Mouse (Mus musculus) layer of hippocampus, adult 8-10 months (tissue): ENCODE measurements at regions not wholly inside any gene's neighbourhood (a gene's known extent, or its start where the extent isn't known, plus 50 kb on each side); places are given as distances from the start of the nearest gene placed in this dataset.

Experiments used
- DNase-seq, 2 experiments: peaks; one replicate each; pipeline ENCODE4 v3.0.0; 2022; ENCODE audit warnings: low spot score in 2 of 2

DNA sequence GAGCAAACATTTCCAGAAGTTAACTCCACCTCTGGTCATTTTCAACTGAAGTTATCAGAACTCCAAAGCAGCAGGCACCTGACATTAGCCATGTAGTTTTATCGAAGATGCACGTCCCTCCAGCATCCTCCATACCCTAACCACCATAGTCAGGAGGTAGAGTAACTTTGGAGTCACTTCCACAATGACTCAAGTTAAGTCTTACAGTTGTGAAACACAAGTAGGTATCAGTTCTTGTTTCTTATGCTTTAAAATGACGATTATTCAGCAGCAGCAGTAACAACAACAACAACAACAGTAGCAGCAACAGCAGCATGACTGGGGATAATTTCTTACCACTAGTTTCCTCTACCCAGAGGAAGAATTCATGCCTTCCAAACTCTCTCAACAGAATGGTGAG lies 51.3 kb upstream of the Tank start:
- no peak for DNase-seq

DNA sequence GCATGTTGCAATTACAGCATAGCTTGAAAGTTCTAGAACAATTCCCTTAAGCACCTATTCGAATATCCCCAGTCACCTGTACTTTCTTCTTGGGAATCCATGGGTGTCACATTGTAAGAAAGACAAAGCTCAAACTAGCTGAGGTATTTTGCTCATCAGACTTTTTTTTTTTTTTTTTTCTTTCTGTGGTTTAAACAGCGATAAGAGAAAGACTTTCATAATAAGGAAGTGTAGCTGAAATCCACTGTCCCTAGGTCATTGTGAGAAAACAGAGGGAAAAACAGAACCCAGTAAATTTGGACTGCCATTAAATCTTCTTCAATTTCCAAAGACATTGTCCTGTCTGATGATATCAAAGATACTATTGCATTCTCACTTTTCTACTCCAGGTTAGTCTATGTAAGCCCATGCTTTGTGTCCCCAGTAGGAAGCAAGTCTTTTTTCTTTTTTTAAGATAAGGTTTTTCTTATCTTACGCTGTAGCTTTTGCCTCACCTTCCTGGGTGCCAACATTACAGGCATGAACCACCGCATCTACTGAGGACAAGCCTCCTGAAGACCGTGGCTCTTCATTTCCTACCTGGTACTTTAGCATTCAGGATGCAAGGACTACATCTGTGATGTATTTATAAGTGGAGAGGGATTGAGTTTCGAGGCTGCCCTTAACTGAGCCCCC lies 54.2 kb upstream of the Tank start:
- DNase-seq: no peak

DNA sequence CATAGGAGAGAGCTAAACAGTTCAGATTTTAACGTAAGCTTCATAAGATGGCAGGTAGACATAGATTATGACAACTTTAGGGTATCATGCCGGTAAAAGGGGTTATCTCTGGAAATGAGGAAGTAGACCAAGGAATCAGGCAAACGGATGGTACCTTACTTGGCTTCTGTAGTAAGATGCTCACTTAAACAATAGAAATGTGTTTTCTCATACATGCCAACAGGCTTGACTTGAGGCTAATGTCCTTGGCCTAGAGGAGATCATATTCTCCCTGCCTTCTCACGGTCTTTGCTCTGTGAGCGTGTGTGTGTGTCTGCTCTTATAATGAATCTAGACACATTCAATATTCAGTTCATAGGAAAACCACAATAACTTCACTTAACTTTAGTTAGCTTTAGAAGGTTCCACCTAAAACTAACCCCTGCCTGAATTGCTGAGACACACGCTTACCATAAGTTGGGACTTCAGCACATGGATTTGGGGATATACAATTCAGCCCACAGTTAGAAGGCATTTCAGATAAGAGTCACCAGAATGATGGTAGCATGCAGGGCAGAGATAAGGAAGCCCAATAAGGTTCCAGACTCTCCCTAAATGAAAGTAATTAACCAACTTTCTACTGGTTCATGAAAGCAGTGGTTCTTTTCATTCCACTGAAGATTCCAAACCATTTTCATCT lies 63.8 kb upstream of the Tank start:
- DNase-seq: no peak

DNA sequence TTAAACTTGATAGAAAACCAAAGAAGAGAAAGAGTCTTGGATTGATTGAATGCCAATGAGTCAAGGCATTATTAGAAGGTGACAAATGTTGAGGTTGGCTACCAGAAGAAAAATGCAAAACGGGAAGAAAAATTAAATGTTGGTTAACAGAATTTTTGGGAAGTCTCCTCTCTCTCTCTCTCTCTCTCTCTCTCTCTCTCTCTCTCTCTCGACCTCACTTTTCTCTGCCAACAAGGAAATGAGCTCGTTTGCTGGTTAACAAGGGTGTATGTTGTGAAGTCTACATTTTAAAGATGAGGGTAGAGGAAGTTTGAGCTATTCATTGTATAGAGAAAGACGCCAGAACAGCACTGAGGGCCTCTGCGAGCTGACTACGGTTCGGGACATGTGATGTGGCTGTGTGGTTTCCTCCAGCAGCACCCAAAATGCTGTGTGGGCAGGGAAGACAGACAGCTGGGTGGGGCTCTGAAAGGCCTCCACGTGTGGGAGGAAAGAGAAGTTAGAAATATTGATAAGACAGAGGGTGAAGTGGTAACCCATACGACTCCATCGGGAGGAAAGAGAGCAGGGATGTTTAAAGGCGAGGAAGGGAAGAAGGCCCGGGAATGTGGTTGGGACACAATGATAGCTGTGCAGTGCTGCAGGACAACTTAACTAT lies 64.5 kb upstream of the Tank start:
- no peak for DNase-seq

DNA sequence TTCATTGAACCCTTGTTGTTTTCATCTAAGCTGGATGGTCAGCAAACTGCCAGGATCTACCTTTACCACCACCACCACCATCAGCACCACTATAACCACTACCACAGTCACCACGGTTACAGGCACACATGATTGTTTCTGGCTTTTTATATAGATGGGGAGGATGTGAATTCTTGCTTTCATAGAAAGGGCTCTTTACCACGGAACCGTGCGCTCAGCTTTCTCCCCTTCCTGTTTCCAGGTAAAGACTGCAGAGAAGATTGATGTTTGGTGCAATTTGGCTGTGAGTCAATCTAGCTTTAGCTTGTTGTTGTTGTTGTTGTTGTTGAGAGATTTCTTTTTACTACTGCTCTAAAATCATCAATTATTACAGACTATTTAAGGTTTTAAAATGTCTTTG lies 74.8 kb upstream of the Tank start:
- no peak for DNase-seq

DNA sequence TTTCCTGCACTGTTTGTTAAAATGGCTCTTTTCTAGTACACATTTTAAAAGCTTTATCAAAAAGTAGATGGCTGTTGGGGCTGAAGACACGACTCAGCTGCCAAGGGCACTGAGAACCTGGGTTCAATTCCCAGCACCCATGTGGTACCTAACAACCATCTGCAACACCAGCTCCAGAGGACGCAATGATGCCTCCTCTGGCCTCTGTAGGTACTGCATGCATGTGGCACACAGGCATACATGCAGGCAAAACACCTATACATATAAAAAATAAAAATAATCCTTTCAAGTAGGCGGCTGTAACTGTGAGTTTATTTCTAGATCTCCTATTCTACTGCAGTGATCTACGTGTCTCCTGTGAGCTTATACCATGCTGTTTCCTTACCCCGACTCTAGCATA lies 76.5 kb upstream of the Tank start:
- no peak for DNase-seq

DNA sequence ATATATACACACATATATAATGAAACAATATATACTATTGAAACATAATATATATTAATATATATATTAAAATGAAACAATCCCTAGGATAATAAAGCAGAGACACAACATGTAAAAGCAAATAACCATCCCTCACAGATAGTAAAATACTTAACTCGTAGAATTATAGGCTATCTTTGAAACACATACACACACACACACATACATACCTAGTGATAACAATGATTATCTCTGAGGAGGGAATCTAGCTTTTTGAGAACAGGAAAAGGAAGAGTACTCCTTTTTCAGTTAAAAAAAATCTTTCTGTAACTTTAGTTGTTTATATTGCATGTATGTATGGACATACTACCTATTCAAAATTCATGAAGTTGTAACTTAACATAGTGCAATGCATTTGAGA lies 79.1 kb upstream of the Tank start:
- DNase-seq: no peak

DNA sequence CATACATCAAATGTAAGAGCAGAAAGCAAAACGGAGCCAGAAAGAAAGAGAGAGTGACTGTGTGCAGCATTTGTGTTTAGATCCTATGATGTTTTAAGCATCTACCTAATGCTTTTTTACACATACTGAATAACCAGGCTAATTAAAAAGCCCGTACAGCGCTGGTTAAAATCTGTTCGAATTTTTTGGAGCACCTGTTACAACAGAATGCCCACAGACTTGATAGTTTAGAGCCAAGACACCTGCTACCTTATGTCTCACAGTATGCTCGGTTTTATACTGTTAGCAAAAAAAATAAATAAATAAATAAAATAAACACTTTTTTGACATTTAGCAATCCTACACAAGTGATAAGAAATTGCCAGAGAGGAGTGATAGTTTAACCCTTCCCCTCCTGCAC lies 80.5 kb upstream of the Tank start:
- peak in 1 of 2 experiments; percentile 25 for DNase-seq

DNA sequence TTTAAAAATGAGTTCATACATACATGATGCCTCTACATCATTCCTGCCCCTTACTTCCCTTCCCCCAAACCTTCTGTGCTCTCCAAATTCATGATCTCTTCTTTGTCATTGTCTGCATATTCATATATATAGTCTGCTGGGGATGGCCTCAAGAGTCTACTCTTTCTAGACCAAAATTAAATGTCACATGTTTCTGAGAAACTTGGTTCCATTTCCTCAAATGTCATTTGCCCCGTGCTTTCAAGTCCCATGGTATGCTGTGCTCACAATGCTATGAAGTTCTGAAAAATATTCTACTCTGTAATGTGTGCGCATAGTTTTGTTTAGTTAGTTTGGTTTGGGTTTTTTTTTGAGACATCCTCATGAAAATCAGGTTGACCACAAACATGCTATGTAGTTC lies 81.4 kb upstream of the Tank start:
- no peak for DNase-seq

DNA sequence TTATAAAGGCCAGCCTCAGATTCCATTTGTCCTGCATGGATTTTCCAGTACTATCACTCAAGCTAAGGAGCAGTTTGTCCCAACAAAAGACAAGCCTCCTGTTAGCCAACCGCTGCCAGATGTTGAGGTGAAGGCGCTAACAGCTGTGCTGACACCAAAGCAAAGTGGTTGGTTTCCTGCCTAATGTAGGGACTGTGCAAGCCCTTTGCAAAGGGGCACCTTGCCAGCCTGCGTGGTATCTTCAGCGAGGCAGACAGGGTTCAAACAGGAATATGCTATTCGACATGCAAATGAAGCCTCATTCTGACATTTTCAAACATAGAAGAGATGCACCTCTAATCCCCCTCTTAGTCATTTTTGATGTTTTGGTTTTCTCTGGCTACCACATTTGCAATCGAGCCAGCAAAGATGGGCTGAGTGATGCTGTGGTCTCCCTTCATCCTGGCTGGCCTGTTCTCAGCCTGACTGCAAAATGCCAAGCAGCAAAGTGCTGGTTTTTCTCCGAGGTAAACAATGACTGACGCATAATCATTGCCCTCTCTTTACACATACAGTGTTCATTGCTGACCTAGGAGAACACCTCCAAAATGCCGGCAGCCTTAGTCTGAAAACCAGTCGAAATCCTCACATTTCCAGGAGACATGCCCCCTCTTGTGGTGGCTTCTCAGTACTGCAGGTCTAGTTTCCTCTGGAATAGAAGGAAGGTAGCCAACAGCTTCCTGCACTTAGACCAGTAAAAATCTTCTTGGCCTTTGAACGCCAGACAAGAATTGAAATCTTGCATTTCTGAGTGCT lies 84.3 kb upstream of the Tank start:
- DNase-seq: peak; percentile 62 to 88

DNA sequence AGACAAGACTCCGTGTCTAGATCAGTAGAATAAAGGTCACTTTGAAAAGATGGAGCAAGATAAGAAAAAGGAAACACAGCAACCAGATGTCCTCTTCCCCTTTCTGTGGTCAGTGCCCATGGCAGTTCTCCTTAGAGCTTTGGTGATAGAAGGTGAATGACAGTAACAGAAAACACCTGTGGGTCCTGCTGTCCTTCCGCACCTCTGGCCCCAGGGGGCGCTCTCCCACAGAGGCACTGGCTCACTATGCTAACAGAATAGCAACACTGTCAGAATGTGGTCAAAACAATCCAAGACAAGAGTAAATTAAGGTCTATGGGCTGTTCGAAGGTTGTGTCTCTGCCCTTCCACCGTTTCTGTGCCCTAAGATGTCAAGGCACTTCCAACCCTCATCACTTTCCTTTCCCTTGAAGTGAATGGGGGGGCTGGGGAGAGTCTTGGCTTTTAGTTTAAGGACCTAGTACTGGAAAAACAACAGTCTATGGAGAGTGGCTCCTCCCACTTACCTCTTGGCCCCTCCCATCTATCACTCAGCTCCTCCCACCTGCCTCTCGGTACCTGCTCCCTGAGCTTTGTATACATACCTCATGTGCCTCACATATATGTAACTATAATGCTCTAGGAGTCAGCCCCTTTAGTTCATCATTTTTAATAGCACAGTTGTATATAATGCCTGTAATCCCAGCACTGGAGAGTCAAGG lies 86.2 kb upstream of the Tank start:
- no peak for DNase-seq

DNA sequence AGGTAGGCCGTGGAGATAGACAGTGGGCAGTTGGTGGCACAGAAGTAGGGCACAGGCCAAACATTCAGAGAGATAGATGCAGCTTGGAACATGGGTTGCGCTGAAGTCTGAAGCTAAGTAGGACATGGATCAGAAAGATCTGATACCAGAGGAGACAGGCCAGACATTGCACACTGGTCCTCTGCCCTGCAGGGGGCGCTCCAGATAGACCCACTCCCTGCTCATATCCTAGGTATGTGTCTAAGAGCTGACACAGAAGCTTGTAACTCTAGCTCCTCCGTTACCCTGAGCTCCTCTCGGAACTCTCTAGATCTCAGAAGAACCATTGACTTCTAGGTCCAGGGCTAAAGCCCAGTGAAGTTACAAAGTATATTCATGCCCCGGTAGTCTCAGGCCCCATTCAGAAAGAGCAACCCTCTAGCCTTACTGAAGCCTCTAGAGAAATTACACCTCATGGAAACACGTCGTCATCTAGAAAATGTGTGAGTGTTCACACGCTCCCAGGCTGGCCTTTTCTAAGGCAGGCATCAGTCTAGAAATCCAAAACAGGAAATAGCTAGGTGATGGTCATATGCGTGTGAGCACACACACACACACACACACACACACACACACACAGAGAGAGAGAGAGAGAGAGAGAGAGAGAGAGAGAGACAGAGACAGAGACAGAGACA lies 87.8 kb upstream of the Tank start:
- DNase-seq: no peak

DNA sequence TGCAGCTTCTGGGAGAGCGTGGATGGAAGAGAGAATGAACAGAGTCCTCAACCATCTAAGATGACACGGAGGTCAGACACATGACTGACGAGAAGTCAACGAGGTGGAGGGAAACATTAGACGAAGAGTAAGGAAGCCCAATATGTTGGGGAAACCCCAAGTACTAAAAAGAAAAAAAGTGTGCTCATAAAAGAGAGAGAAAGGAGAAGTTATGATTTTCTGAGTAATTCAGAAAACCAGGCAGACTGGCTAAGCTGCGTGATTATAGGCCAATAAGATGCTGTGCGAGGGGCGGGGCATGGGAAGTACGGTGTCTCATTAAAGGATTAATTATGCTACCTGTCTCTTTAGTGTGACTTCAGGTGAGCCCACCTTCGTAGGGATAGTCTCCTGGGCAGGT lies 88.6 kb upstream of the Tank start:
- DNase-seq: no peak

DNA sequence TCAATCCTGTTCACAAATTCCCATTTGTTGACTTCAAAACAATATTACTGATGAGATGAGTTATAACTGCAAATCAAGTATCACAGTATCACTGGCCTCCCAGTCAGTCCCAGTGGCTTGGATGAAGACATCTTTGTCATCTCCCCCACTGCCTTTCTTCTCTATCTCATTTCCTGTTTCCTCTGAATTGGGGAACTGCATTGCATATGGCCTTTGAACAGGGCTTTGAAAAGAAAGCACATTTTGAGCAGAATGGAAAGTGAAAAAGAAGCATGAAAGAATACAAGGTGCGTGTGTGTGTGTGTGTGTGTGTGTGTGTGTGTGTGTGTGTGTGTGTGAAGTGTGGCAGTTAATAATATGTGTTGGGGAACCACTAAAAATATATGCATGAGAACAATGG lies 94.6 kb upstream of the Tank start:
- DNase-seq: no peak

DNA sequence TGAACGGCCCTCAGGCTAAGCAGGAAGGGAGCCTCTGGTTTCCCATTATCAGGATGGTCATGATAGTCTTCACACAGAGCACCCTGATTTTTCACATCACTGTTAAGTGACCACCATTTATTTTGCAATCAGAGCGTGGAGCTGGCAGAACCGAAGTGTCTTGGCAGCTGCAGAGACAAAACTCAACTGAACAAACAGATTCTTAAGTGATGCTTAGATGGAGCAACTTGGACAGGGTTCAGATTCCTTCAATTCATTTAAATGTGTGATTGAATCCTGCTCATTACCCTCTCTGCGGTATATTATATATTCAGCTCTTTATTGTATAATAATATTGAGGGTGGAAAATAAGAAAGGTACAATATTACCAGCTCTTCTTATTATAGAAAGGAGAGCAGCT lies 101.7 kb upstream of the Tank start:
- DNase-seq: no peak

DNA sequence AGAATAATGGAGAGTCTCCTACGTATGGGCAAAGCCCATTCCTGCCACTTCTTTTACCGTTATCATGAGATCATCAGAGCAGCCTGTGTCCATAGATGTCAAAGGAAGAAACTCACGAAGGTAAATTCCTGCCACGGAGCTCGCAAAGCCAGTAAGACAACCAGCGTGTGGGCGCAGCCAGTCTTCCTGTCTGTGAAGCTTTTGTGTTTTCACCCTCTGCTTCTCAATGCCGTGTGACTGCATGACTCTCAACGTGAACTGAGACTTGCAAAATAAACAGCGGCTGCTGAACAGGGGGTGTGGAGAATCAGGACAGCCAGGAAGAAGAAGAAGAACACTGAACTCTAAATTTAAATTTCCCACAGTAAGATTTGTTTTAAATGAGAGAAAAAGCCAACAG lies 103.8 kb upstream of the Tank start:
- no peak for DNase-seq

DNA sequence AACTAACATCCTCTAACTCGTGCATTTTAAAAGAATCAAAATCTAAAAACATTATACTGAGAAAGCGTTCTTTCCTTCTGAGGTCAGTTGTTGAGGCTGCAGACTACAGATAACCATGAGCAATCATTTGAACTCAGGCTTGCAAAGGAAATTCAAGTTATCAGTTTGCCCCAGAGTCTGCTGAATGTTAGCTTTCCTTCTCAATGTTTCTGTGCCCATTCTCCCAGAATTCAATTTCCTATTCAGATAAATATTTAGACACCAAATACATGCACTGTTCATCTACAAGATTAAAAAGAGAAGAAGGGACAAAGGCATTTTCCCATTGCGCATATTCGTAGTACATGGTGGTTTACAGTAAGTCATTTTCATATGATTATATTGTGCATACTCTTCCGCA lies 107.9 kb upstream of the Tank start:
- DNase-seq: no peak

DNA sequence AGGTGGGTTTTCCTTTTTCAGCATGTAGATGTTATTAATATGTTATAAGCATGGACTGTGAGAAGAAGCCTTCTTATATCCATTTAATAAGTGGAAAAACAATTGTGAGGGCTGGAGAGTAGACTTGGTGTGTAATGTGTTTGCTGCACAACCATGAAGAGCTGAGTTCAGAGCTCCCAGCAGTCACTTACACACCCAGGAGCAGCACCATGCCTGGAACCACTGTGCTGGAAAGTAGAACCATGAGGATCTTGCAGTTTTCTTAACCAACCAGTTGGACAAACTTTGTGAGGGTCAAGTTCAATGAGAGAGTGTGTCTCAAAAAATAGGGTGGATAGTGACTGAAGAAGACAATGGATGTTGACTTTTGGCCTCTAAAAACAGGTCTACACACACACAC lies 108.3 kb upstream of the Tank start:
- no peak for DNase-seq

DNA sequence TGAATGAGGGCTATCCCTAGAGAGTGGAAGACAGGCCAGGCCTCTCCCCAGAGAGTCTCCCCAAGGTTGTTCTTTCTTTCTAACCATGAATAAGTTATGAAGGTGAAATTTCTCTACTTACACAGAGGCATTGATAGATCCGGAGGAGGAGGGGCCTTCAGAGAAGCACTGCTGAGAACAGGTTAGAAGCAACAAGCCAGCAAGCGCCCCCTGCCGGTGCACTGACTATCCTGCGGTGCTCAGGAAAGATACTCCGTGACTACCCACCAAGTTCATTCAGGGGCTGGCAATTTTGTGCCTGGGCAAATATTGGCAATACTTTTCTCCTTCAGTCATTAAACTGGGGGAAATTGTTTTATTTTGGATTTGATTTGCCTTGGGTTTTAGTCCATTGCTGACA lies 122.5 kb upstream of the Tank start:
- peak in 1 of 2 experiments; percentile 50 for DNase-seq

DNA sequence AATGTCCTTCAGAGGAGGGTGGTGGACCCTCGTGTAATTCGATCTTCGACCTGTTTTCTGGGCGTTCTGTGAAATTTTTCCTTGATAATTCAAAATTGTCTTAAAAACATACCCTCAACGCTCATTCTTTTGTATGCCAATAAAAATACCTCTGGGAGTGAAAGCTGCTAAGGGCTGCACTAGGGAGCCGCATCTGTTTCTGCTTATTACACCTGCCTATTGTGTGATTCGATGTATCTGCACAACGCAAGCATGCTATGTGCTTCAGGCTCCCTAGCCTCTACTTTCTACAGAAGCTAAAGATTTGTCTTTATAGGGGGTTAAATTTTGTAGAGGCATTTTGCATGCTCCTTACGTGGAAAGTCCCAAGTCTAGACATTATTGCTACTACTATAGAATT lies 123.7 kb upstream of the Tank start:
- no peak for DNase-seq

DNA sequence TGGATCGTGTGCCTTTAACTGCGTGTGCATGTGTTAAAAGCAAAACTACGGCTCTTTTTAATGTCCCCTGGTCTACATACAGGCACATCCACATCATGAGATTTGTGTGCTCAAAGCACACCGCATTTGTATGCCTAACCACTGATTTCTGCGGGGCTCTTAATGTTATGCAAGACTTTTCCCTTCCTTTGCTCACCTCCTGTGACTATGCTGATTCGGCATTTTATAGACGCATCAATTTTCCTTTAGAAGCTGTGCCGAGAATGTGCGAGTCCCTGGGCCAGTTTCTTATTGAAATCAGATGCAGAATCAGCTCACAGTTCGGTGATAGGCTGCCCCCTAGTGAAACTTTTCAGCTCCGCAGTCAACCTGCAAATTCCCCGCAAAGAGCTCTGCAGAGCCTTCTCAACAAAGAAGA lies 124.1 kb upstream of the Tank start:
- DNase-seq: peak; percentile 66 to 92
